Mouse (Mus musculus): ENCODE data around the gene Naa20. TPM values are rescaled to one million over a fixed set of nuclear protein-coding genes. Genes with fewer than 3 reads are reported as not detected.

Naa20 gene
- 10 to 100 TPM; 73.0 to 85.8 (median 80.3) TPM for total RNA-seq (2022)

- DNase-seq (ENCODE audit: low spot score) = no peak
Observed at GRCm38 (mm10) chr2:145901861-145902260, at the start of gene Naa20. Naa20 (plus strand) TSS chr2:145902099.

GRCm38 (mm10) chr2:145855831-145856230 is 46.1 kb upstream of the Naa20 start:
- no peak for DNase-seq (ENCODE audit: low spot score)

- no peak for DNase-seq (ENCODE audit: low spot score)
Observed at GRCm38 (mm10) chr2:145857864-145858263, 44.0 kb upstream of the Naa20 start.

GRCm38 (mm10) chr2:145859442-145859931 is 42.4 kb upstream of the Naa20 start:
- DNase-seq (ENCODE audit: low spot score) = peak; percentile 61

DNA sequence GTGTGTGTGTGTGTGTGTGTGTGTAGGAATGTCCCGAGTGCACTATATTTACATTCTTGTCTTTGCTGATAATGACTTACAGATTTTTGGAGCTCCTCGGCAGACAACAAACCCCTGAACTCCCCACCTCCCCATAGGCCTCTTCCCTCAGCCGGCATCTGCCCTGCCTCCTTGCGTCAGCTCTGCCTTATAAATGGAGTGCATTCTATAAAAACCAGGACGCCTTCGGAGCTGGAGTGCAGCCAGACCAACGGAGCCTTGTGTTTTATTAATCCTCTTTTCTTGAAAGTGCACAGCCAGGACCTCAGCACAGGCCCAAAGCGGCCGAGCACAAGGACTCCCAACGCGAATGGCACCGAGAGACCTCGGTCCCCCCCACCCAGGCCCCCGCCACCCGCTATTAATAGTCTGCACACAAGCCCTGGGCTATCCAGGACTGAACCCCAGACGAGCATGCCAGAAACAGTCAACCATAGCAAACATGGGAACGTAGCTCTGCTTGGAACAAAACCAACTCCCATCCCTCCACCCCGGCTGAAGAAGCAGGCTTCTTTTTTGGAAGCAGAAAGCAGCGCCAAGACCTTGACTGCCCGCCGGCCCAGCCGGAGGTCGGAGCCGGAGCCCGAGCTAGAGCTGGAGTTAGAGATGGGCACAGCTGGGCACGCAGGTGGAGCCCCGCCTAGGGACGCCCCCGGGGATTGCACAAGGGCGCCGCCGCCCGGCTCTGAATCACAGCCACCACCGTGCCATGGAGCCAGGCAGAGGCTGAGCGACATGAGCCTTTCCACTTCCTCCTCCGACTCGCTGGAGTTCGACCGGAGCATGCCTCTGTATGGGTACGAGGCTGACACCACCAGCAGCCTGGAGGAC is 41.7 kb upstream of the Naa20 start:
- DNase-seq (ENCODE audit: low spot score) = peak; percentile 83

DNA sequence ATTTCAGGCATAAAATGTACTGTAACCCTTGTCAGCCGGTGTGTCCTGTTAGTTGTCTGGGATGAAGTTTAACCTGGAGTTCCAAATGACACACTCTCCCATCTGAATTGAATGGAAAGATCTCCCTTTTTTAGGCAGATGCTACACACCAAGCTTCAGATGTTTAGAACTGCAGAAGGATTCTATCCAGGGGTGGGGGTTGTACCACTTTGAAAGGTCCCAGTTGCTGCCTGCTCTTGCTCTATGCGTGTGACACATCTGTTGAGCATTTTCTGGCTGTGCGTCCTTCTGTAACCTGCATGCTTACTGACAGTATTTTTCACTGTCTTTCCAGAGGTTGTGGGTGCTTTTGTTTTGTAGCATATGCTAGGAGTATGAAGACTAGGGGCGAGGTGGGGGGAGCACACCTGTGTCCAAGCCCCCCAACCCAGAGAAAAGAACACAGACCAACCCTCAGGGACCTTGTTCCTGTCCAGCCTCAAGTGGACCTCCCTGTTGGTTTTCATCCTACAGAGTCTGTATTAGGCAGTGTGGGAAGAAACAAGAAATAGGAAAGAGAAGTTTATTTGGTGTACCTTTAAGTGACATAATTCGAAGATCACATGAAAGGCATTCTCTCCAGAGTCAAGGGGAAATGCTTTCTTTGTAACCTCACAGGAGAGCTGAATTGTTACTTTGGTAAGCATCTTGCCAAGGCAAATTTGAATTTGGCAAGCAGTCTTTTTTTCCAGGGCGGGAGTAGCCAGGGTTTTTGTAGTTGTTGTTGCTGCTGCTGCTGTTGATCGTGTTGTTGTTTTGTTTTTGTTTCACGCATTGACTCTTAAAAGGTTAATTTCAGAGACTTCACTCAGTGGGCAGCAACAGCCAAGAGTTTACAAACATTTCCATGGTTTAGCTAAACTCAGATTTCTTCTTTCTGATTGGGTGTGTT is 40.4 kb upstream of the Naa20 start:
- DNase-seq (ENCODE audit: low spot score) = peak; percentile 81

GRCm38 (mm10) chr2:145862206-145862817 is 39.6 kb upstream of the Naa20 start:
- no peak for DNase-seq (ENCODE audit: low spot score)

GRCm38 (mm10) chr2:145865344-145865743 is 36.6 kb upstream of the Naa20 start:
- no peak for DNase-seq (ENCODE audit: low spot score)

GRCm38 (mm10) chr2:145866238-145866637 is 35.7 kb upstream of the Naa20 start:
- no peak for DNase-seq (ENCODE audit: low spot score)

DNA sequence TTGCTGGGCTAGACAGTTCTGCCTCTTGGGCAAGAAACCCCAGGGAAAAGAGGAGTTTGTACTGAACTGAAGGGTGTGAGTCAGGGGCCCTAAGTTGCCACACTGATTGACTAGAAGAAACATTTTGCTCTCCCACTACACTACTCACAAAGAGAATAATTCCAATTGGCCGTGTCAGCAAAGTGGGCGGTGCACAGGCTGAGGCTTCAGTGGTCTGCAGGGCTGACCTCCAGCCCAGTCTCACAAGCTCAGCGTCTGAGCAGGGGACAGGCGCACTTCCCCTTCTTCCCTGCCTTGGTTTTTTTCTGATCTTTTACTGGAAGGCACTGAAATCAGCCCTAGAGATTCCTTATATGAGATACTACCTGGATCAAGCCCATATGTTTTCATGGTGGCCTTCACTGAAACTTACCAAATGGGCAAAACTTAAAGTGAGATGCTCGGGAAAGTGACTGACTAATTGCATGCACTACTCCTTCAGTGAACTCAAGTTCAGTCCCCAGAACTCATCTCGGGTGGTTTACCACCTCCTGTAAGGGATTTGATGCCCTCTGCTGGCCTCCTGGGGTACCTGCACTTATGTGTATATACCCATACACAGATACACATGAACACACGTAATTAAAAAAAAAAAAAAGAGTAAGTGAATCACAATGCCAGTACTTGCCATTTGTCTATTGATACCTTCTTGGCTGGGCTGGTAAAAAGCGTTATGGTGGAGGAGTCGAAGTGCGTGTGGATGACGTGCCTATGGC is 35.0 kb upstream of the Naa20 start:
- no peak for DNase-seq (ENCODE audit: low spot score)

DNA sequence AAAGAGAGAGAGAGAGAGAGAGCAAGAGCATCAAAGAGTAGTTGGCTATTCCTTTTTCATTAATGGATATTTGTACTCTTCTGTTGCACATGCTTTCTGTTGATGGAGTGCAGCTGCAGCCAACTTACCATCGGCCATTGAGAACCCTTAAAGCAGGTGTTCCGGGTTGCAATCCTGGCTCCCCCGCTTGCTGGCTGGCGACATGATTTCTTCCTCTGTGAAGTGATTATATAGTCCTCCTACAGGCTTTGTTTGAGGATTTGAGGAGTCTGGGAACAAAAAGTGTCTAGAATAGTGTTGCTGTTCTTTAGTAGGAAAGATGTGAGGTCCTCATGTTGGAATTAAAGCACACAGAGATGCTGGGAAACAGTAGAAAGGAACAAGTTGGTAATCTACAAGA is 30.6 kb upstream of the Naa20 start:
- no peak for DNase-seq (ENCODE audit: low spot score)

- DNase-seq (ENCODE audit: low spot score) = no peak
Observed at GRCm38 (mm10) chr2:145872099-145872498, 29.8 kb upstream of the Naa20 start.

GRCm38 (mm10) chr2:145873953-145874352 is 27.9 kb upstream of the Naa20 start:
- DNase-seq (ENCODE audit: low spot score) = no peak

DNA sequence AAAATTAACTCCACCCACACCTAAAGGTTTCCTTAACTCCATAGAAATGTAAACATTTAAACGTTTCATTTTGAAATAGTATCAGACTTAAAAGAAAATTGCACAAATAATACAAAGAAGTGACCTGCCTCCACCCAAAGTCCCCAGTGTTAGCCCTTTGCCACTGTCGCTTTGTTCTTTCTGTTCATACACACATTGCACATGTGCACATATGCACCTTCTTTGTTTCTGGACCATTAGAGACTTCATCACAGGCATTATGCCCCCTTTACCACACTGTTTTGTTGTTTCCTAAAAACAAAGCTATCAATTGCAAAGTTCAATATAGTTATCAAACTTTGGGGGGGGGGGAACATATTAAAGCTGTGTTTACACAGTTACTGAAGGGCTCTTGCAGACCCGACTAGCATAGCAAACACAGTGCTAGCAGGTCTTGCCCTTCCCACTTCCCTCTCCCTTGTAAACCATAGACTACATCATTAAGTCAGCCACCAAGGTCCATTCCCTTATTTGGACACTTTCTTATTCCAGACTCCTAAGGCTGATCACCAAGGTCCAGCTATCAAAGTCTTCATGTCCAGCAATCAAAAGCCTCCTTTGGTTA is 26.9 kb upstream of the Naa20 start:
- no peak for DNase-seq (ENCODE audit: low spot score)

- DNase-seq (ENCODE audit: low spot score) = no peak
Observed at GRCm38 (mm10) chr2:145877191-145877590, 24.7 kb upstream of the Naa20 start.

DNA sequence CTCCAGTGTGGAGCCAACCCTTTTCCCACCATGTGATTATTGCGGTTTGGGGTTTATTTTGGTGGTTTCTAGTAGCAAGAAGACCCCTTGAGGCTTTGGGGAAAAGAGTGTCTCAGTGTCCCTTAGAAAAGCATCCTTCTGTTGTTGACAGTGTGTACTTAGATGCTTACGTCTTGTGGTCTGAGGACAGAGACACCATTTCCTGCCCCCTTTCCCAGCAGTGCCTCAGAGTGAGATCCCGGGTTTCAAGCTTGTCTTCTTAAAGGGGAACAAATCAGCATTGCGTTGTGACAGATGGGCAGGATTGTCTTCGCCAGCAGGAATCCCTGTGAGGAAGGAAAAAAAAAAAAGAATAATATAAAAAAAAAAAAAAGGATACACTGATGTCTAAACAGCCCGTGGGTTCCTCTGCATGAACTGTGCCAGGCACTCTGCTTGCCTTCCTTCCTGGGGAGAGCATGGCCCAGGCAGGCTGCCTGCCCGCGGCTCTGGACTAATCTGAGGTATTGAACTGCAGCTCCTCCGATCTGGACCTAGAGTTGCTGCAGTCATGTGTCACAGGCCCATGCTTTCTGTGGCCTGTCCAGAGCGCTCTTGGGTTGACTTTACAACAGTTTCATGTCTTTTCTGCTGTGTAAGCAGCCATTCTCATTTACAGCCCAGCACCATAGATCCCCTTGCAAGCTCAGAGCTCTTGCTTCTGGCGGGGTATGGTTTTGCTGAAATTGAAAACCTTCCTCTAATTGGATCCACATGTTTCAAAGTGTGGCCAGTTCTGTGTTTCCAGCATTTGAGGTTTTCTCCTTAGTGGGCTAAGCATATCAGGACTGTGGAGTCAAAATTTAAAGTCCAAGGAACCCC is 20.8 kb upstream of the Naa20 start:
- DNase-seq (ENCODE audit: low spot score) = no peak

DNA sequence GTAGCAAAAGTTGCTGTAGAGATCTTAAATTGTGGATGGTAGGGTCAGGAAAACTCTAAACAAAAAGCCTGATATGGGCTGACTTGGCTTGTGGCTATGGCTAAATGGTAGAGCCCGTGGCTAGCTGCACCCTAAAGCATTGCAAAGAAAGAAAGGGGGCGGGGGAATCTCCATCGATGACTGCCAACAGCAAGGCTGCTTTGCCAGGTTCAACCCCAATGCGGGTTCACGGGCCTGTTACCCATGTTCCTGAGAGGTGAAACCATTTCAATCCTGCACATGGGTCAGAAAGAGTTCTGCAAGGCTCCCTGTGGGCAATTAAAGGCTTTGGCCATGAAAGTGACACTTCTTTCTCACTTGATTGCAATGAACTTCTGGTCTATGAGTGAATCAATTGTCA is 20.0 kb upstream of the Naa20 start:
- DNase-seq (ENCODE audit: low spot score) = no peak

DNA sequence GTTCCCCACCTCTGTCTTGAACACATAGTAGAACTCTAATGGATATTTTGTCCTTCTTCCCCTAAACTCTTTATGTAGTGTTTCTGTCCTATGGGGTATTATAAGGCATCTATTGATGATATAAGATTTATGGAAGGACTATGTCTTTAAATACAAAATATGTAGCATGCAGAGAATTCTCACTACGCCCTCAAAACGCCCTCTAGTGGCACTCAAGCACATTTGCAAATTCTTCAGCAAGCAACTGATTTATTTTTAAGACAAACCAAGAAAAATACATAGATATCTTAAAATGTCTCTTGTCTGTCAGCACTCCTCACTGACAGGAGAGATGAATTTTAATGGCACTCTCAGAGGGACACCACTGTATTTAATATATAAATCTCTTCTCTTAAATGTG is 19.5 kb upstream of the Naa20 start:
- no peak for DNase-seq (ENCODE audit: low spot score)

- DNase-seq (ENCODE audit: low spot score) = no peak
Observed at GRCm38 (mm10) chr2:145884036-145884912, 17.6 kb upstream of the Naa20 start.

Measured in heart, adult 8-10 months (tissue).